Mouse (Mus musculus): Measurements from ENCODE around the gene Pbld2. TPM values are rescaled to one million over a fixed set of nuclear protein-coding genes. Genes with fewer than 3 reads are reported as not detected.

Gene Pbld2
- polyA plus RNA-seq, 1 experiment from 2014 or later, result 1.0 TPM

- DNase-seq (ENCODE audit: low spot score), result no peak
Observed at GRCm38 (mm10) chr10:63060406-63060805, 36.3 kb downstream of the Pbld2 start.

GRCm38 (mm10) chr10:63061266-63061665 is 37.2 kb downstream of the Pbld2 start:
- no peak for DNase-seq (ENCODE audit: low spot score)

- no peak for DNase-seq (ENCODE audit: low spot score)
Observed at GRCm38 (mm10) chr10:63062696-63063095, 38.6 kb downstream of the Pbld2 start.

- no peak for DNase-seq (ENCODE audit: low spot score)
Observed at GRCm38 (mm10) chr10:63063365-63063764, 39.2 kb downstream of the Pbld2 start.

- DNase-seq (ENCODE audit: low spot score), result no peak
Observed at GRCm38 (mm10) chr10:63064516-63064915, 40.4 kb downstream of the Pbld2 start.

GRCm38 (mm10) chr10:63065561-63065960 is 41.4 kb downstream of the Pbld2 start:
- DNase-seq (ENCODE audit: low spot score), result no peak

GRCm38 (mm10) chr10:63065988-63066387 is 41.9 kb downstream of the Pbld2 start:
- peak; percentile 69 for DNase-seq (ENCODE audit: low spot score)

GRCm38 (mm10) chr10:63086304-63086703 is 62.2 kb downstream of the Pbld2 start:
- no peak for DNase-seq (ENCODE audit: low spot score)

- DNase-seq (ENCODE audit: low spot score), result peak; percentile 32
Observed at GRCm38 (mm10) chr10:63089103-63089757, 65.1 kb downstream of the Pbld2 start.

GRCm38 (mm10) chr10:63089758-63090571 is 65.8 kb downstream of the Pbld2 start:
- peak; percentile 45 for DNase-seq (ENCODE audit: low spot score)

- no peak for DNase-seq (ENCODE audit: low spot score)
Observed at GRCm38 (mm10) chr10:63091915-63092314, 67.8 kb downstream of the Pbld2 start.

GRCm38 (mm10) chr10:63092616-63093550 is 68.8 kb downstream of the Pbld2 start:
- peak; percentile 47 for DNase-seq (ENCODE audit: low spot score)

GRCm38 (mm10) chr10:63096757-63097156 is 72.6 kb downstream of the Pbld2 start:
- DNase-seq (ENCODE audit: low spot score), result no peak

GRCm38 (mm10) chr10:63098191-63098590 is 74.1 kb downstream of the Pbld2 start:
- DNase-seq (ENCODE audit: low spot score), result no peak

GRCm38 (mm10) chr10:63099521-63099920 is 75.4 kb downstream of the Pbld2 start, which contains the start of gene Atoh7:
Gene Atoh7 (plus strand): TSS chr10:63099651.
- no peak for DNase-seq (ENCODE audit: low spot score)

- DNase-seq (ENCODE audit: low spot score), result peak; percentile 24
Observed at GRCm38 (mm10) chr10:63099941-63100562, 75.9 kb downstream of the Pbld2 start.

- no peak for DNase-seq (ENCODE audit: low spot score)
Observed at GRCm38 (mm10) chr10:63100657-63101056, 76.5 kb downstream of the Pbld2 start.

All from thymus, postnatal 0 days (tissue).